Mouse (Mus musculus) liver, embryonic 13.5 days (tissue): ENCODE results near the gene Sprr2a3. TPM values are rescaled to one million over a fixed set of nuclear protein-coding genes. Genes with fewer than 3 reads are reported as not detected.
A peak's percentile ranks its signal among the peaks of the same experiment; 100 is the strongest.
"Not testable (repeated sequence)": the region's sequence is repeated elsewhere in the genome, so short reads cannot be mapped to it uniquely, and the experiment has no call there.

ENCODE experiments used
- ATAC-seq: fragments of 200-750 bp; cut with Nextera tagmentation; 2 replicates; pipeline ENCODE4 v1.8.0; 2017; ENCODE audit warnings: low read depth, mild to moderate bottlenecking, moderate number of reproducible peaks, moderate library complexity
- DNase-seq: peaks from one replicate; pipeline ENCODE4 v3.0.0; 2022
- H3K27ac ChIP-seq: fragments of 300-500 bp; sonication (generic); 2 replicates; pipeline ENCODE4 v1.5.1; 2015; ENCODE audit warnings: moderate library complexity, mild to moderate bottlenecking, inconsistent platforms
- H3K27me3 ChIP-seq: fragments of 300-500 bp; sonication (generic); 2 replicates; pipeline ENCODE4 v1.6.1; 2015; ENCODE audit warnings: mild to moderate bottlenecking, inconsistent platforms
- H3K36me3 ChIP-seq: fragments of 300-500 bp; sonication (generic); 2 replicates; pipeline ENCODE4 v1.6.1; 2015; ENCODE audit warnings: mild to moderate bottlenecking, inconsistent platforms
- H3K4me1 ChIP-seq: fragments of 300-500 bp; sonication (generic); replicated peaks from 2 replicates; pipeline ENCODE4 v1.6.1; 2015; ENCODE audit warnings: inconsistent platforms
- H3K4me2 ChIP-seq: fragments of 300-500 bp; sonication (generic); 2 replicates; pipeline ENCODE4 v1.6.1; 2015; ENCODE audit warnings: inconsistent platforms, mild to moderate bottlenecking, moderate library complexity
- H3K4me3 ChIP-seq: fragments of 300-500 bp; sonication (generic); replicated peaks from 2 replicates; pipeline ENCODE4 v1.5.1; 2015; ENCODE audit warnings: mild to moderate bottlenecking, inconsistent platforms
- H3K9ac ChIP-seq: fragments of 300-500 bp; sonication (generic); 2 replicates; pipeline ENCODE4 v1.6.1; 2015; ENCODE audit warnings: mild to moderate bottlenecking, inconsistent platforms
- H3K9me3 ChIP-seq: fragments of 300-500 bp; sonication (generic); replicated peaks from 2 replicates; pipeline ENCODE4 v1.6.1; 2016; ENCODE audit warnings: inconsistent platforms
- WGBS: fragments of 180-500 bp; shearing (Covaris S2); methylation state at CpG from one replicate; pipeline ENCODE4 v1.1.7; 2015; ENCODE audit not compliant: insufficient replicate concordance; 5-methylcytosine and 5-hydroxymethylcytosine counted together
- polyA plus RNA-seq: library from polyadenylated mRNA; unstranded; fragments of >200 nt; fragmentation: Nextera tagmentation; extraction: Ambion mirVana; gene quantifications from 2 replicates; pipeline ENCODE4 v1.2.1, GENCODE M21; 2015

Sprr2a3 gene
- polyA plus RNA-seq, result not detected in 2 replicates

DNA sequence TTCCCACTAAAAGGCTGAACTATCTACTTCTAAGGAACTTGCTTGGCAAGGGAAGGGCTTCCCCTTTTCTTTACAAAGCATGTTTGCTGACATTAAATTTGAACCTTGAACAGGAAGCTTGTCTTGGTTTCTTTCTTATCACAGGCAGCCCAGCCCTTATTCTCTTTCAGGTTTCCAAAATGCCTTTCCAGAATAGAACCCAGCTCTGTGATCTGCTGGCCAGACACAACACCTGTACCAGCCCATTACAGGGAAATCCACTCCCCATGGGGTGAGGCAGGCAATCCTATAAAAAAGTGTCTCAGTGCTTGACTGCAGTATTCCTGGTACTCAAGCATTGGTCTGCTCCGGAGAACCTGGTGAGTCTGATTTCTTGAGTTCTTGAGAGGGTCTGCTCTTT, at the start of gene Sprr2a3:
Gene Sprr2a3, plus strand, starts transcription at position 317 of the 400 bp plus-strand sequence.
- not testable (repeated sequence) for H3K4me3 ChIP-seq, H3K36me3 ChIP-seq, H3K4me1 ChIP-seq, H3K27me3 ChIP-seq, H3K9ac ChIP-seq, H3K27ac ChIP-seq, DNase-seq, ATAC-seq, H3K4me2 ChIP-seq, H3K9me3 ChIP-seq
- WGBS, result 69% methylated on average over 1 of the region's 1 CpGs

GRCm38 (mm10) chr3:92236463-92237189, 48.6 kb upstream of the Sprr2a3 start:
- ATAC-seq, H3K4me1 ChIP-seq: not testable (repeated sequence)
- no CpG with 5 or more reads among the region's 5 CpGs for WGBS

DNA sequence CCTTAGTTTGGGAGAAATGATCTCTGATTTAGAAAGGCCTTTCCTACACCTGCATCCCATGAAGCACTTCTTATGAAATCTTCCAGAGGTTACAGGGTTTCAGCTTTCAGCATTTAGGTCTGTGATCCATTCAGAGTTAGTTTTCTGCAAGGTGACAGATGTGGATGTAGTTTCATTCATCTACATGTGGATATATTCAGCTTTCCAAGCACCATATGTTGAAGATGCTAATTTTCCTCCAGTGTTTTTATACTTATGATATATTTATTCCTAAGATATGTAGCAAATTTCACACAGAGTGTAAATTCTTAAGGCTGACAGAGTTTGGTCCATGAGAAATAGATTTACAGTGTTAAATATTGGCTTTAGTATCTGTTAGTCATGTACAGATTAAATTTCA, 46.5 kb upstream of the Sprr2a3 start:
- ATAC-seq, H3K9me3 ChIP-seq, H3K27me3 ChIP-seq: not testable (repeated sequence)

More at GRCm38 (mm10) chr3:92236463-92237189, 48.6 kb upstream of the Sprr2a3 start:
- not testable (repeated sequence) for H3K4me3 ChIP-seq, H3K9ac ChIP-seq, DNase-seq, H3K27ac ChIP-seq, H3K27me3 ChIP-seq, H3K36me3 ChIP-seq, H3K9me3 ChIP-seq, H3K4me2 ChIP-seq

GRCm38 (mm10) chr3:92239197-92239596, 46.0 kb upstream of the Sprr2a3 start:
- not testable (repeated sequence) for H3K9ac ChIP-seq, H3K36me3 ChIP-seq, H3K9me3 ChIP-seq, DNase-seq, H3K4me3 ChIP-seq, H3K4me2 ChIP-seq, ATAC-seq, H3K27ac ChIP-seq, H3K27me3 ChIP-seq, H3K4me1 ChIP-seq
- WGBS, result no CpG with 5 or more reads among the region's 1 CpGs

More for the DNA sequence above, 46.5 kb upstream of the Sprr2a3 start:
- not testable (repeated sequence) for H3K4me1 ChIP-seq, H3K36me3 ChIP-seq, H3K4me3 ChIP-seq, DNase-seq, H3K27ac ChIP-seq, H3K4me2 ChIP-seq, H3K9ac ChIP-seq

DNA sequence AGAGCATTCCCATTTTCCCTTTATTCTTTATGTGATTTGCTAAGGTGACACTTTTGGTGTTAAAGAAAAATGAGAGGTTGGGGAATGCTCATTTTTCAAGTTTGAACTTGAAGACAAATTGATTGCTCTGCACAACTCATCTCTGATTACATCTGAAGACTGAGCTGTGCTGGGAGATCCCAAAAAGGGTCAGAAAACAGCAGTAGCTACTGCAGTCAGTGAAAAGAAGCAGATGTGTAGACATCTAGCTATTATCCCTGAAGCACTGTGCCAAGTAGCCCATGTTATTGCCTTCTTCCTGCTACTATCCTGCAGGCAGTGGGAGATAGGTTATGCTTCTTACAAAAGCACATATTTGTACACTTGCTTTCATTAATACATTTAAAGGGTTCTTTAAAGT, 40.4 kb upstream of the Sprr2a3 start:
- not testable (repeated sequence) for H3K27ac ChIP-seq, H3K4me3 ChIP-seq, H3K9me3 ChIP-seq, H3K4me2 ChIP-seq, DNase-seq, H3K4me1 ChIP-seq, H3K9ac ChIP-seq, H3K36me3 ChIP-seq, ATAC-seq, H3K27me3 ChIP-seq

DNA sequence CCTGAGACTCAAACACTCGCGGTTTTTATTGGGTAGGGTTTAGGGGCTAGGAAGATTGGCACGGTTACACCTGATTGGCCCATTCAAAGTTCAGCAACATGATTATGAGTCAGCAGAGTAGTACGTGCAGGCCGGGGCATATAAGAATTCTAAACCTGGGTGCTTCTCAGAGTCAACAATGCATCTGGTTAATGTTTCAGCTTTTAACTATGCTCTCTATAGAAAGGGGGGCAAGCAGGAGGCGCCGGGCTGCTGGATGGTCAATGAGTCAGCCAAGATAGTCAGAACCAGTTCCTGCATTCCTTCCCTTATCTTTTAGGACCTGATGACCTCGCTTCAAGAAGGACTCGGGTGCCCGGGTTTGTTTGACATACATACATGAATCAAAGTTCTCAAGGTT, 39.0 kb upstream of the Sprr2a3 start:
- H3K36me3 ChIP-seq, H3K27ac ChIP-seq, H3K9ac ChIP-seq, H3K27me3 ChIP-seq, H3K9me3 ChIP-seq, H3K4me3 ChIP-seq, DNase-seq, H3K4me1 ChIP-seq, H3K4me2 ChIP-seq: not testable (repeated sequence)
- WGBS, result no CpG with 5 or more reads among the region's 10 CpGs
- peak; percentile 26; the same call in 1 of the 2 replicates for ATAC-seq

GRCm38 (mm10) chr3:92248494-92248893, 36.7 kb upstream of the Sprr2a3 start:
- not testable (repeated sequence) for H3K27me3 ChIP-seq, H3K4me3 ChIP-seq, DNase-seq, H3K4me2 ChIP-seq, H3K4me1 ChIP-seq, H3K36me3 ChIP-seq, H3K9ac ChIP-seq, H3K9me3 ChIP-seq, ATAC-seq, H3K27ac ChIP-seq

GRCm38 (mm10) chr3:92250450-92250849, 34.8 kb upstream of the Sprr2a3 start:
- H3K4me3 ChIP-seq, H3K9me3 ChIP-seq, H3K27me3 ChIP-seq, H3K4me1 ChIP-seq, H3K36me3 ChIP-seq, H3K4me2 ChIP-seq, ATAC-seq, DNase-seq, H3K9ac ChIP-seq, H3K27ac ChIP-seq: not testable (repeated sequence)
- 72% methylated on average over 1 of the region's 2 CpGs for WGBS

DNA sequence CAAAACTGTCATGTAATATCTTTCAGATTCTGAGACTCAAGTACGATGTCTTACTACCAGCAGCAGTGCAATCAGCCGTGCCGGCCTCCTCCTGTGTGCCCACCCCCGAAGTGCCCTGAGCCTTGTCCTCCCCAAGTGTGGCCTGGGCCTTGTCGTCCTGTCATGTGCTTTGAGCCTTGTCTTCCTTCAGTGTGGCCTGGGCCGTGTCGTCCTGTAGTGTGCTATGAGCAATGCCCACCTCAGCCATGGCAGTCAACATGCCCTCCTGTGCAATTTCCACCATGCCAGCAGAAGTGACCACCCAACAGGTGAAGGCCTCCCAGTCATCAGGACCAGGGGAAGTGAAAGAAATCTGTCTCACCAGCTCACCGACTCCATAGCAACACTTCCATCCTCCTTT, 31.4 kb upstream of the Sprr2a3 start:
- DNase-seq, result not testable (repeated sequence)
- WGBS, result no CpG with 5 or more reads among the region's 8 CpGs

GRCm38 (mm10) chr3:92258526-92258925, 26.7 kb upstream of the Sprr2a3 start:
- not testable (repeated sequence) for H3K4me2 ChIP-seq, H3K9me3 ChIP-seq, H3K27ac ChIP-seq, DNase-seq, H3K9ac ChIP-seq, H3K36me3 ChIP-seq, ATAC-seq, H3K4me3 ChIP-seq, H3K4me1 ChIP-seq, H3K27me3 ChIP-seq

More for the DNA sequence above, 31.4 kb upstream of the Sprr2a3 start:
- H3K9me3 ChIP-seq, ATAC-seq, H3K4me1 ChIP-seq, H3K4me2 ChIP-seq, H3K4me3 ChIP-seq, H3K36me3 ChIP-seq, H3K9ac ChIP-seq, H3K27ac ChIP-seq, H3K27me3 ChIP-seq: not testable (repeated sequence)

GRCm38 (mm10) chr3:92263462-92263861, 21.8 kb upstream of the Sprr2a3 start:
- H3K4me3 ChIP-seq, H3K4me2 ChIP-seq, H3K27me3 ChIP-seq, H3K4me1 ChIP-seq, H3K9ac ChIP-seq, ATAC-seq, H3K36me3 ChIP-seq, H3K9me3 ChIP-seq, DNase-seq, H3K27ac ChIP-seq: not testable (repeated sequence)
- WGBS, result no CpG with 5 or more reads among the region's 2 CpGs

GRCm38 (mm10) chr3:92271414-92271985, 13.7 kb upstream of the Sprr2a3 start:
- H3K4me3 ChIP-seq, DNase-seq, H3K36me3 ChIP-seq, ATAC-seq, H3K4me2 ChIP-seq, H3K9ac ChIP-seq, H3K4me1 ChIP-seq, H3K9me3 ChIP-seq, H3K27me3 ChIP-seq, H3K27ac ChIP-seq: not testable (repeated sequence)
- no CpG with 5 or more reads among the region's 4 CpGs for WGBS
